Mouse (Mus musculus) lung, adult 2 months (tissue): ENCODE measurements around the gene Galr3.

Experiments
- CTCF ChIP-seq: fragments of 200-500 bp; IDR thresholded peaks from 2 replicates; pipeline ENCODE4 v1.5.1; 2011; ENCODE audit warnings: mild to moderate bottlenecking, low read length, control low read depth; ENCODE audit not compliant: insufficient read depth
- POLR2A ChIP-seq: fragments of 200-500 bp; IDR thresholded peaks from 2 replicates; pipeline ENCODE4 v1.6.1; 2011; ENCODE audit warnings: low read depth, mild to moderate bottlenecking, control low read depth, low read length, borderline replicate concordance; ENCODE audit errors: extremely low read depth

DNA sequence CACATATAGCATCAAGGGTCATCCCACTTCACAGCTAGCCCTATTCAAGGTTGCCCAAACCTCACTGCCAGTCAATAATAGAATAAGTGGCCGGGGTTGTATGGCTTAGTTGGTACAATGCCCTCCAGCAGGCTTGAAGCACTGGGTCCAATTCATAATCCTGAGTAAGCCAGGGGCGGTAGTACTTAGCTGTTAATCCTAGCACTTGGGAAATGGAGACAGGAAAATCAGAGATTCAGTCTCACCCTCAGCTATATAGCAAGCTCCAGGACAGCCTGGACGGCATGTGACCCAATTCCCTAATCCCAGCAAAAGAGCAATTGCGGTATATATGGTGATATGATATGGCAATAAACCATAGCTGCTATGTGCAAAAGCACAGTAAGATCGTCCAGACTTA is 34.6 kb upstream of the Galr3 start:
- TF ChIP-seq CTCF (no peak), POLR2A (no peak)
